Mouse (Mus musculus) liver, embryonic 12.5 days (tissue): Measurements from ENCODE around the gene Slc16a1. TPM values are rescaled to one million over a fixed set of nuclear protein-coding genes. Genes with fewer than 3 reads are reported as not detected.
"Not testable (repeated sequence)": the region's sequence is repeated elsewhere in the genome, so short reads cannot be mapped to it uniquely, and the experiment has no call there.

Source experiments
- ATAC-seq: fragments of 200-750 bp; cut with Nextera tagmentation; 2 replicates; pipeline ENCODE4 v1.8.0; 2017; ENCODE audit warnings: moderate number of reproducible peaks, mild to moderate bottlenecking, moderate library complexity
- H3K27ac ChIP-seq: fragments of 300-500 bp; sonication (generic); 2 replicates; pipeline ENCODE4 v1.5.1; 2016; ENCODE audit warnings: mild to moderate bottlenecking
- H3K27me3 ChIP-seq: fragments of 300-500 bp; sonication (generic); replicated peaks from 2 replicates; pipeline ENCODE4 v1.6.1; 2016; ENCODE audit warnings: mild to moderate bottlenecking, moderate library complexity
- H3K36me3 ChIP-seq: fragments of 300-500 bp; sonication (generic); 2 replicates; pipeline ENCODE4 v1.6.1; 2016; ENCODE audit warnings: mild to moderate bottlenecking, moderate library complexity
- H3K4me1 ChIP-seq: fragments of 300-500 bp; sonication (generic); 2 replicates; pipeline ENCODE4 v1.6.1; 2016
- H3K4me2 ChIP-seq: fragments of 300-500 bp; sonication (generic); 2 replicates; pipeline ENCODE4 v1.6.1; 2016; ENCODE audit warnings: mild to moderate bottlenecking, moderate library complexity
- H3K4me3 ChIP-seq: fragments of 300-500 bp; sonication (generic); 2 replicates; pipeline ENCODE4 v1.5.1; 2016; ENCODE audit warnings: mild to moderate bottlenecking, moderate library complexity
- H3K9ac ChIP-seq: fragments of 300-500 bp; sonication (generic); 2 replicates; pipeline ENCODE4 v1.6.1; 2016; ENCODE audit warnings: mild to moderate bottlenecking, moderate library complexity
- H3K9me3 ChIP-seq: fragments of 300-500 bp; sonication (generic); replicated peaks from 2 replicates; pipeline ENCODE4 v1.6.1; 2016; ENCODE audit warnings: mild to moderate bottlenecking, moderate library complexity
- WGBS: fragments of 180-500 bp; shearing (Covaris S2); methylation state at CpG from one replicate; pipeline ENCODE4 v1.1.7; 2016; ENCODE audit not compliant: insufficient replicate concordance; 5-methylcytosine and 5-hydroxymethylcytosine counted together
- polyA plus RNA-seq: library from polyadenylated mRNA; unstranded; fragments of >200 nt; fragmentation: Nextera tagmentation; extraction: Ambion mirVana; gene quantifications from 2 replicates; pipeline ENCODE4 v1.2.1, GENCODE M21; 2016

The Slc16a1 gene
- polyA plus RNA-seq, 1 experiment from 2014 or later = 95.7 TPM

GRCm38 (mm10) chr3:104682671-104683504, 44.4 kb downstream of the Slc16a1 start:
- WGBS = 53% methylated on average over 11 of the region's 11 CpGs
- Histone ChIP-seq H3K9ac (no peak overlapping the region), H3K27me3 (no peaks in the 10 kb centered on the region), H3K4me1 (no peaks in the 10 kb centered on the region), H3K9me3 (no peaks in the 10 kb centered on the region), H3K36me3 (no peaks in the 10 kb centered on the region), H3K27ac (no peak overlapping the region), H3K4me2 (no peak overlapping the region), H3K4me3 (no peak overlapping the region)
- 0 out of 2 replicates have a peak, but pooled peaks have one; percentile 47 for ATAC-seq

- Histone ChIP-seq H3K9ac (no peak overlapping the region), H3K4me3 (no peak overlapping the region), H3K4me2 (no peak overlapping the region), H3K4me1 (no peaks in the 10 kb centered on the region), H3K27ac (no peak overlapping the region), H3K36me3 (no peaks in the 10 kb centered on the region), H3K27me3 (no peaks in the 10 kb centered on the region), H3K9me3 (no peaks in the 10 kb centered on the region)
- WGBS = 6% methylated on average over 23 of the region's 23 CpGs
- peak; percentile 74; the same call in 1 of the 2 replicates for ATAC-seq
These were observed 62.4 kb downstream of the Slc16a1 start for GRCm38 (mm10) chr3:104700751-104701335.

GRCm38 (mm10) chr3:104701761-104702160, 63.3 kb downstream of the Slc16a1 start:
- H3K27me3 ChIP-seq = no peaks in the 10 kb centered on the region
- no peak overlapping the region for H3K4me3 ChIP-seq
- no peak overlapping the region for H3K27ac ChIP-seq
- H3K9ac ChIP-seq = no peak overlapping the region
- ATAC-seq = no peak
- H3K36me3 ChIP-seq = no peaks in the 10 kb centered on the region
- 67% methylated on average over 1 of the region's 1 CpGs for WGBS
- H3K4me1 ChIP-seq = no peaks in the 10 kb centered on the region
- no peak overlapping the region for H3K4me2 ChIP-seq
- H3K9me3 ChIP-seq = no peaks in the 10 kb centered on the region

GRCm38 (mm10) chr3:104703941-104704340, 65.5 kb downstream of the Slc16a1 start:
- no peaks in the 10 kb centered on the region for H3K36me3 ChIP-seq
- no peak overlapping the region for H3K4me2 ChIP-seq
- no peaks in the 10 kb centered on the region for H3K9me3 ChIP-seq
- no peak overlapping the region for H3K27ac ChIP-seq
- no peak overlapping the region for H3K9ac ChIP-seq
- no peaks in the 10 kb centered on the region for H3K27me3 ChIP-seq
- H3K4me3 ChIP-seq = no peak overlapping the region
- H3K4me1 ChIP-seq = no peaks in the 10 kb centered on the region
- 72% methylated on average over 4 of the region's 4 CpGs for WGBS
- ATAC-seq = no peak

GRCm38 (mm10) chr3:104706446-104706845, 68.0 kb downstream of the Slc16a1 start:
- Histone ChIP-seq H3K4me3 (no peak overlapping the region), H3K4me2 (no peak overlapping the region), H3K27ac (no peak overlapping the region), H3K36me3 (no peaks in the 10 kb centered on the region), H3K4me1 (no peaks in the 10 kb centered on the region), H3K9me3 (no peaks in the 10 kb centered on the region), H3K9ac (no peak overlapping the region), H3K27me3 (no peaks in the 10 kb centered on the region; the same call in 1 of the 2 replicates)
- no peak for ATAC-seq
- 54% methylated on average over 2 of the region's 2 CpGs for WGBS

- WGBS = 49% methylated on average over 6 of the region's 6 CpGs
- not testable (repeated sequence) for H3K9me3 ChIP-seq, H3K4me1 ChIP-seq, H3K27me3 ChIP-seq, H3K9ac ChIP-seq, H3K36me3 ChIP-seq, H3K27ac ChIP-seq, H3K4me3 ChIP-seq, H3K4me2 ChIP-seq
- peak; percentile 85 for ATAC-seq
These were observed 68.7 kb downstream of the Slc16a1 start for GRCm38 (mm10) chr3:104706951-104707771.

- ATAC-seq = peak; percentile 44
- not testable (repeated sequence) for H3K9ac ChIP-seq, H3K36me3 ChIP-seq
These were observed 69.3 kb downstream of the Slc16a1 start for GRCm38 (mm10) chr3:104707772-104708144.

More at GRCm38 (mm10) chr3:104707772-104708144, 69.3 kb downstream of the Slc16a1 start:
- 50% methylated on average over 1 of the region's 1 CpGs for WGBS
- H3K4me1 ChIP-seq, H3K4me2 ChIP-seq, H3K27me3 ChIP-seq, H3K9me3 ChIP-seq, H3K27ac ChIP-seq, H3K4me3 ChIP-seq: not testable (repeated sequence)

Other genes with a start within 250 kb of the Slc16a1 start
- 5.4 and 6.8 TPM in 2 replicates for gene Lrig2, start 126.8 kb upstream of the Slc16a1 start, polyA plus RNA-seq
- 0.79 and 1.3 TPM in 2 replicates for gene Ppm1j, start 142.4 kb downstream of the Slc16a1 start, polyA plus RNA-seq
- gene Fam19a3, start 143.2 kb downstream of the Slc16a1 start, polyA plus RNA-seq = not detected in 2 replicates
- gene Rhoc, start 149.7 kb downstream of the Slc16a1 start, polyA plus RNA-seq = 28.1 and 34.1 TPM in 2 replicates
- gene Mov10, start 179.9 kb downstream of the Slc16a1 start, polyA plus RNA-seq = 28.5 and 29.2 TPM in 2 replicates
- gene St7l, start 225.3 kb downstream of the Slc16a1 start, polyA plus RNA-seq = 16.2 and 19.3 TPM in 2 replicates
- gene Capza1, start 225.8 kb downstream of the Slc16a1 start, polyA plus RNA-seq = 121 and 123 TPM in 2 replicates